Mouse (Mus musculus): Measurements from ENCODE around the gene Eif2s3x. TPM values are rescaled to one million over a fixed set of nuclear protein-coding genes. Genes with fewer than 3 reads are reported as not detected.

Eif2s3x gene
- total and polyA plus RNA-seq, 3 experiments, result 32.1 to 153 (median 102) TPM

DNA sequence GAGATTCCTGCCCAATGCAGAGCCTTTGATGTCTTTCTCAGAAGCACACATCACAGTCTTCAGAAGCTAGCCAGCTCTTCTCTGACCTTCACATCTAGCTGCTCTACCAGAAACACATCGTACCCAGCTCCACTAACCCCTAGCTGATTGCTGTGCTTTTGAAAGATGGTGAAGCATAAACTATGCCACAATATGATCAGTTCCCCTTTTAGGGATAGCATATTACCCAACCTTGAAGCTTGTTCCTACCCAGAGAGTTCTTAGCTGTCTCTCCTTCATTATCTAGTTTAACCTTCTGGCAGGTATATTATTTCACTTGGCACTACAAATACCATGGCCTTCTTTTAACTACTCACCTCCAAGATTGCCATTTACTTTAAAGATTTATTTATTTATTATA lies 72.6 kb downstream of the Eif2s3x start:
- H3K79me2 ChIP-seq (replicated peaks; ENCODE audit: control insufficient read depth, insufficient read depth, low read length), result no peaks in the 10 kb centered on the region
- H3K4me1 ChIP-seq (ENCODE audit: control insufficient read depth, insufficient read depth, low read length), result no peaks in the 10 kb centered on the region
- no peak overlapping the region for H3K4me3 ChIP-seq
- no peaks in the 10 kb centered on the region for H3K36me3 ChIP-seq (ENCODE audit: control insufficient read depth, insufficient read depth, low read length)
- WGBS, result 83% methylated on average over 1 of the region's 1 CpGs
- DNase-seq, result no peak
- H3K9ac ChIP-seq (ENCODE audit: low read depth, low read length), result no peak overlapping the region
- intact Hi-C loops (cut with DNase I), result no loop called here
- no peak for TF ChIP-seq CTCF (IDR thresholded peaks at IDR 0.05)
- TF ChIP-seq EP300 (IDR thresholded peaks at IDR 0.05; ENCODE audit: insufficient read depth, low read depth, low read length), result no peak
- TF ChIP-seq POLR2A (IDR thresholded peaks at IDR 0.05; ENCODE audit: insufficient read depth, low read depth, low read length), result no peak
- no peaks in the 10 kb centered on the region for H3K27me3 ChIP-seq (ENCODE audit: control insufficient read depth, insufficient read depth, low read length)
- no peak overlapping the region for H3K27ac ChIP-seq

Other genes starting within 250 kb of the Eif2s3x start
- not detected for gene AU015836, start 244.2 kb downstream of the Eif2s3x start, total RNA-seq (2021)
- not detected in 2 replicates for gene AU015836, start 244.2 kb downstream of the Eif2s3x start, polyA plus RNA-seq (2012; rRNA removed)
- gene Zfx, start 89.2 kb downstream of the Eif2s3x start, total RNA-seq (2021), result 10 to 100 TPM; 18.8 to 23.7 TPM
- 4.5 and 12.6 TPM in 2 replicates for gene Zfx, start 89.2 kb downstream of the Eif2s3x start, polyA plus RNA-seq (2012; rRNA removed)
- gene Klhl15, start 21.7 kb upstream of the Eif2s3x start, total RNA-seq (2021), result 1 to 10 TPM; 6.1 to 9.1 TPM
- 3.4 TPM in 2 replicates for gene Klhl15, start 21.7 kb upstream of the Eif2s3x start, polyA plus RNA-seq (2012; rRNA removed)
- not detected for gene Fam90a1b, start 153.9 kb upstream of the Eif2s3x start, total RNA-seq (2021)
- not detected in 2 replicates for gene Fam90a1b, start 153.9 kb upstream of the Eif2s3x start, polyA plus RNA-seq (2012; rRNA removed)
- gene Apoo, start 154.3 kb upstream of the Eif2s3x start, total RNA-seq (2021), result 100 to 1,000 TPM; 183 to 262 TPM
- 69.0 and 121 TPM in 2 replicates for gene Apoo, start 154.3 kb upstream of the Eif2s3x start, polyA plus RNA-seq (2012; rRNA removed)